Mouse (Mus musculus) small intestine, adult 2 months (tissue): ENCODE results near the gene Tpsb2. TPM values are rescaled to one million over a fixed set of nuclear protein-coding genes. Genes with fewer than 3 reads are reported as not detected.

Source experiments
- H3K27ac ChIP-seq: fragments of 200-500 bp; 2 replicates; pipeline ENCODE4 v1.5.1; 2012; ENCODE audit warnings: low read depth, low read length, control low read depth, inconsistent platforms; ENCODE audit not compliant: insufficient read depth
- H3K27me3 ChIP-seq: fragments of 200-500 bp; 2 replicates; pipeline ENCODE4 v1.6.1; 2012; ENCODE audit warnings: mild to moderate bottlenecking, moderate library complexity, low read length, inconsistent platforms; ENCODE audit not compliant: control insufficient read depth, insufficient read depth
- H3K36me3 ChIP-seq: fragments of 200-500 bp; 2 replicates; pipeline ENCODE4 v1.6.1; 2012; ENCODE audit warnings: mild to moderate bottlenecking, low read length, control low read depth, inconsistent platforms; ENCODE audit not compliant: control insufficient read depth, insufficient read depth
- H3K4me1 ChIP-seq: fragments of 200-500 bp; 2 replicates; pipeline ENCODE4 v1.6.1; 2012; ENCODE audit warnings: low read length, inconsistent platforms, mixed read lengths; ENCODE audit not compliant: control insufficient read depth, insufficient read depth, insufficient read length
- H3K4me3 ChIP-seq: fragments of 200-500 bp; 2 replicates; pipeline ENCODE4 v1.5.1; 2012; ENCODE audit warnings: low read depth, mild to moderate bottlenecking, control low read depth, inconsistent platforms, low read length, moderate library complexity
- CTCF ChIP-seq: fragments of 200-500 bp; IDR thresholded peaks from 2 replicates; pipeline ENCODE4 v1.5.1; 2012; ENCODE audit warnings: low read depth, mild to moderate bottlenecking, control low read depth, inconsistent platforms, low read length, moderate library complexity, mixed read lengths; ENCODE audit not compliant: insufficient replicate concordance, insufficient read length; ENCODE audit errors: extremely low read depth
- POLR2A ChIP-seq: fragments of 200-500 bp; IDR thresholded peaks from 2 replicates; pipeline ENCODE4 v1.6.1; 2012; ENCODE audit warnings: low read depth, mild to moderate bottlenecking, control low read depth, inconsistent platforms, low read length, moderate library complexity
- WGBS: fragments of 180-500 bp; shearing (Covaris S2); methylation state at CpG from one replicate; pipeline ENCODE4 v1.1.7; 2018; 5-methylcytosine and 5-hydroxymethylcytosine counted together
- polyA plus RNA-seq: library from polyadenylated mRNA; depleted of rRNA; stranded (reverse); fragments of >200 nt; gene quantifications from 2 replicates; pipeline ENCODE4 v1.2.3, GENCODE M21; 2012

Gene Tpsb2
- polyA plus RNA-seq, 1 experiment, result not detected

DNA sequence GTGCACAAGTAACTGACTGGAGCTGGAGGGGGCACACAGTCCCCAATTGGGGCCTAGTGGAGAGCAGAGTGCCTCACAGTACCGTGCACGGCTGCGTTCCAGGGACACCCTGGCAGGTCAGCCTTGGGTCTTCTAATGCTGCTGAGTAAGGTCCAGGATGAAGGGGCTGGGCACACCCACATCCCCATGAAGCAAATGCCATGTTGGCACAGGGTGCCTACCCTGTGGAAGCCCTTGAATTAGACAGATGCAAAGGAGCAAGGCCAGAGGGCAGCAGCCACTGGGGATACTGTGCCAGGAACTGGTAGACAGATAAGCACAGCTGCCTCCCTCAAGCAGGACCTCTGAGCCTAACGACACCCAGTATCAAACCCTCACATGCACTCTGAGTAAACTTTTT lies 28.4 kb downstream of the Tpsb2 start:
- Histone ChIP-seq H3K27ac (no peak overlapping the region), H3K36me3 (no peaks in the 10 kb centered on the region), H3K4me1 (no peaks in the 10 kb centered on the region), H3K4me3 (no peak overlapping the region), H3K27me3 (no peaks in the 10 kb centered on the region)
- 75% methylated on average over 4 of the region's 4 CpGs for WGBS
- TF ChIP-seq CTCF (no peak), POLR2A (no peak)

DNA sequence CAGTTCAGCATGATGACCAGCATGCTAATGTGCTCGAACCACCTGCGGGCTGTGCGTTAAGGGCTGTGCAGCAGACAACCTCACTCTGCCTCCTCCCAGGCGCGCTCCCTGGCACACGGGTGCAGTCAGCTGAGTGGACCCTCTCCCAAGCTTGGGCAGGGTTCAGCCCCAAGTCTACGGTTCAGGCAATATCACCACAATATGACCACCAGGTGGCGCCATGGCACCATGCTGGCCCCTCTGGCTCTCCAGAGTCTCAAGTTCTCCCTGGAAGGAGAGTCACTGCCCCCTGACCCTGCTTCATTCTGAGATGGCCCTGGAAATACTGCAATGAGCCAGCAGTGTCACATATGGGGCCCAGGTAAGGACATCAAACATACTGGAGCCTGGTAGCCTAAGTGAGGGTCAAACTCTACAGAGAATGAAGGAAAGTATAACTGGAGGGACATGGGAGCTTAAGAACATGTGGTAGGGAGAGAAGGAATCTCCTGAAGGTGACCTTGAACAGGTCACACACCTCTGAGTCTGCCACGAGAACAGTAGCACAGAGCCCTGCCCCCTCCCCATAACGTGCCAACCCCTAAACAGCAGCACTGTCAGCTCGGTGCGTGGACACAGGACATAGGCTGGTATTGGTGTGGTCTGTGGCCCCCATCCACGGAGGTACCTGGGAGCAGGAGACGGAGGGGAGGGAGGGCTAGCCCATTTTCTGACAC lies 31.9 kb downstream of the Tpsb2 start:
- Histone ChIP-seq H3K36me3 (no peaks in the 10 kb centered on the region), H3K27me3 (no peaks in the 10 kb centered on the region), H3K4me3 (no peak overlapping the region), H3K4me1 (no peaks in the 10 kb centered on the region), H3K27ac (no peak overlapping the region)
- 33% methylated on average over 14 of the region's 14 CpGs for WGBS
- TF ChIP-seq CTCF, result peak; percentile 79
- TF ChIP-seq POLR2A, result no peak

DNA sequence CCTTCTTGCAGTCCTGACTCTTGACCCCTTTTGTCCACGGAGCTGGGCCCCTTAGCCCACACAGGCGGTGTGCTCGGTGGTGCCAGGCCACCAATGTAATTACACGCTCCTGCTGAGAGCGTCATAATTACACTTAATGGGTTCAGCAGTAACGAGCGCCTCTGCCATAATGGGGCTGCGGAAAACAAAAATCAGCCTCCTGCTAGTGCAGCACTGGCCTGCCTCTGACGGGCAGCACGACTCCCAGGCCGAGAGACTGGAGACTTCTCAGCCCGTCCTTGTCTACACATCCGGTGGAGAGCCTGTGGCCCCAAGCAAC lies 32.4 kb downstream of the Tpsb2 start:
- Histone ChIP-seq H3K27me3 (no peaks in the 10 kb centered on the region), H3K27ac (no peak overlapping the region), H3K4me1 (no peaks in the 10 kb centered on the region), H3K36me3 (no peaks in the 10 kb centered on the region), H3K4me3 (no peak overlapping the region)
- WGBS, result 73% methylated on average over 13 of the region's 13 CpGs
- no peak for TF ChIP-seq POLR2A
- no peak for TF ChIP-seq CTCF

DNA sequence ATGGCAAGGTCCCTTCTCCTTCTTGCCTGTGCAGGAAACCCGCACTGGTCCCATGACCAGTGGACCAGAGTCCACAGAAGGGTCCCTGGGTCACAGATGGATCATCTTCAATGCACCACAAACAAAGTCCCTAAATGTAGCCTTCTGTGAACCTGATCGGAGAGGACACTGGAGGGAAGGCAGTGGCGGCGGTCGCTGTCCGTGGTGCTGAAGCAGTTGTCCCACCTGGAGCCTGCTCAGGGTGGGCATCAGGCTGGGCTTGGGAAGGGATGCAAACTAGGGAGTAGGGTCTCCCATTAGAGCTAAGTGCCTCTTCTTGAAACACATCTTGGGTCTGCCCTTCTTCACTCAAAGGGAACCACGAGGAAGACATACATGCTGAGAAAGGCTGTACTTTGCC lies 34.3 kb downstream of the Tpsb2 start:
- Histone ChIP-seq H3K27me3 (no peaks in the 10 kb centered on the region), H3K4me1 (0 out of 2 replicates have a peak, but pooled peaks cover 2% of the 10 kb centered on the region), H3K4me3 (no peak overlapping the region), H3K27ac (no peak overlapping the region), H3K36me3 (no peaks in the 10 kb centered on the region)
- WGBS, result 8% methylated on average over 7 of the region's 7 CpGs
- TF ChIP-seq POLR2A, result no peak
- no peak for TF ChIP-seq CTCF

DNA sequence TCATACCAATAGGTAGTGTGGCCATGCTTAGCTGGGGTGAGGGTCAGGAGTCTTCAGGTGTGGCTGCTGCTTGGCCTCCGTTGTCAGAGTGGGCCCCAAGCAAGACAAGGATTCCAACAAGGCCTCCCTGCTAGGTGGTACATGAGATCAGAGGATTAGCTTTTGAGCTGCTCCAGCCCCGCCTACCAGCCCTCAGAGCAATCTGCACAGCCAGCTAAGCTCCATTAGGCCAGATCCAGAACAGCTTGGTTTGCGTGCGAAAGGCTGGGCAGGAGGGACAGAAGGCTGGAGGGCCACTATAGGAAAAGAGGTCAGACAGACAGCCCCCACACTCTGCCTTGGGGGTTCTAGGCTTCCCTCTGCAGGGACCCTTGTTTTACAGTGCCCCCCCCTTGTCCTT lies 35.4 kb downstream of the Tpsb2 start:
- 0 out of 2 replicates have a peak, but pooled peaks cover 2% of the 10 kb centered on the region for H3K4me1 ChIP-seq
- no peaks in the 10 kb centered on the region for H3K36me3 ChIP-seq
- no peaks in the 10 kb centered on the region for H3K27me3 ChIP-seq
- no peak overlapping the region for H3K27ac ChIP-seq
- no peak for TF ChIP-seq CTCF
- TF ChIP-seq POLR2A, result no peak
- no peak overlapping the region for H3K4me3 ChIP-seq
- 55% methylated on average over 4 of the region's 4 CpGs for WGBS

DNA sequence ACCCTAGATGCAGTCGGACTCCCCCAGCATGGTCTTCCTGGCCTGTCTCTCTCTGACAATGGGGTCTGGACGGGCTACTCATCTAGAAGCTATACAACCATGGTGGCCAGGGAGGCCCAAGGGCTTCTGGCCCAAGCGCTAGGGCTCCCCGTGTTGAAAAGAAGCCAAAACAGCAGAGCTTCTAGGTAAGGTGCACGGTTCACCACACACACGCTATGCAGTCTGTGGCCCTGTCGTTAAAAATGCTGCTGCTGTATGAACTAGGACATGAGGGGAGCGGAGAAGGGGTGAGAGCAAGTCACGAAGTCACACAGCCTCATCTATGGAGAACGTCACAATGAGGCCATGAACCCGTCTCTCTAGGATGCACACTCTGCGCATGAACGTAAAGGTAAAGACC lies 36.1 kb downstream of the Tpsb2 start:
- no peak overlapping the region for H3K4me3 ChIP-seq
- no peaks in the 10 kb centered on the region for H3K36me3 ChIP-seq
- 0 out of 2 replicates have a peak, but pooled peaks cover 2% of the 10 kb centered on the region for H3K4me1 ChIP-seq
- no peak overlapping the region for H3K27ac ChIP-seq
- no peak for TF ChIP-seq CTCF
- no peak for TF ChIP-seq POLR2A
- no peaks in the 10 kb centered on the region for H3K27me3 ChIP-seq
- WGBS, result 85% methylated on average over 13 of the region's 13 CpGs

DNA sequence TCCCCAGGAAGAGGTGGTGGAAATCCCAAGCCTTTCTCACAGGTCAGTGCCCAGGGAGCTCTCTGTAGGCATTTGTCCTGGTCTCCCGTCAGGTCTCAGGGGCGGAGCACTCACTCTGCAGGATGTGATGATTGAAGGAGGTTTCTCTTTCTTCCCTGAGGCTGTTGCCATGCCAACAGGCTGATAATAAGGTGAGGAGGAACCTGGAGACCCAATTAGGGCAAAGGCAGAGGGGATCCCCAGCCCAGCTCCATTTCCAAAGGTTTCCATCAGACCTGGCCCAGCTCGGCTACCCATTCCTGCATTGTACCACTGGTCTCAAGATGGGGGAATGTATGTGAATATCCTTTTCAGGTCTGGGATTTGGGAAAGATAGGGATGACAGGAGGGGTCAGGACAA lies 38.1 kb downstream of the Tpsb2 start:
- 49% methylated on average over 3 of the region's 3 CpGs for WGBS
- Histone ChIP-seq H3K27ac (no peak overlapping the region), H3K36me3 (no peaks in the 10 kb centered on the region), H3K27me3 (no peaks in the 10 kb centered on the region), H3K4me3 (no peak overlapping the region), H3K4me1 (0 out of 2 replicates have a peak, but pooled peaks cover 2% of the 10 kb centered on the region)
- no peak for TF ChIP-seq CTCF
- no peak for TF ChIP-seq POLR2A
